Mouse (Mus musculus) liver, embryonic 12.5 days (tissue): ENCODE data around the gene Exo5. TPM values are rescaled to one million over a fixed set of nuclear protein-coding genes. Genes with fewer than 3 reads are reported as not detected.

Experiments
- ATAC-seq: fragments of 200-750 bp; cut with Nextera tagmentation; 2 replicates; pipeline ENCODE4 v1.8.0; 2017; ENCODE audit warnings: moderate number of reproducible peaks, mild to moderate bottlenecking, moderate library complexity
- H3K27ac ChIP-seq: fragments of 300-500 bp; sonication (generic); 2 replicates; pipeline ENCODE4 v1.5.1; 2016; ENCODE audit warnings: mild to moderate bottlenecking
- H3K27me3 ChIP-seq: fragments of 300-500 bp; sonication (generic); replicated peaks from 2 replicates; pipeline ENCODE4 v1.6.1; 2016; ENCODE audit warnings: mild to moderate bottlenecking, moderate library complexity
- H3K36me3 ChIP-seq: fragments of 300-500 bp; sonication (generic); 2 replicates; pipeline ENCODE4 v1.6.1; 2016; ENCODE audit warnings: mild to moderate bottlenecking, moderate library complexity
- H3K4me1 ChIP-seq: fragments of 300-500 bp; sonication (generic); 2 replicates; pipeline ENCODE4 v1.6.1; 2016
- H3K4me2 ChIP-seq: fragments of 300-500 bp; sonication (generic); 2 replicates; pipeline ENCODE4 v1.6.1; 2016; ENCODE audit warnings: mild to moderate bottlenecking, moderate library complexity
- H3K4me3 ChIP-seq: fragments of 300-500 bp; sonication (generic); 2 replicates; pipeline ENCODE4 v1.5.1; 2016; ENCODE audit warnings: mild to moderate bottlenecking, moderate library complexity
- H3K9ac ChIP-seq: fragments of 300-500 bp; sonication (generic); 2 replicates; pipeline ENCODE4 v1.6.1; 2016; ENCODE audit warnings: mild to moderate bottlenecking, moderate library complexity
- H3K9me3 ChIP-seq: fragments of 300-500 bp; sonication (generic); replicated peaks from 2 replicates; pipeline ENCODE4 v1.6.1; 2016; ENCODE audit warnings: mild to moderate bottlenecking, moderate library complexity
- WGBS: fragments of 180-500 bp; shearing (Covaris S2); methylation state at CpG from one replicate; pipeline ENCODE4 v1.1.7; 2016; ENCODE audit not compliant: insufficient replicate concordance; 5-methylcytosine and 5-hydroxymethylcytosine counted together
- polyA plus RNA-seq: library from polyadenylated mRNA; unstranded; fragments of >200 nt; fragmentation: Nextera tagmentation; extraction: Ambion mirVana; gene quantifications from 2 replicates; pipeline ENCODE4 v1.2.1, GENCODE M21; 2016

Gene Exo5
- polyA plus RNA-seq, result 9.8 and 11.7 TPM in 2 replicates

GRCm38 (mm10) chr4:120924554-120925299 lies at the start of gene Exo5:
Gene Exo5 (minus strand): TSS chr4:120925017.
- H3K27me3 ChIP-seq, result no peaks in the 10 kb centered on the region
- peaks cover 21% of the 10 kb centered on the region for H3K4me1 ChIP-seq
- peaks cover 22% of the 10 kb centered on the region for H3K36me3 ChIP-seq
- peak within 1 kb of the TSS; percentile 78 for H3K9ac ChIP-seq
- peak within 1 kb of the TSS; percentile 84 for H3K27ac ChIP-seq
- under 1% methylated on average over 33 of the region's 33 CpGs for WGBS
- peak within 1 kb of the TSS; percentile 76 for H3K4me3 ChIP-seq
- H3K9me3 ChIP-seq, result 0 out of 2 replicates have a peak, but pooled peaks cover 4% of the 10 kb centered on the region
- peak within 1 kb of the TSS; percentile 71 for H3K4me2 ChIP-seq
- ATAC-seq, result peak; percentile 99

- 89% methylated on average over 8 of the region's 8 CpGs for WGBS
- H3K4me3 ChIP-seq, result no peak overlapping the region
- H3K9me3 ChIP-seq, result no peaks in the 10 kb centered on the region
- no peak overlapping the region for H3K27ac ChIP-seq
- H3K4me1 ChIP-seq, result peaks cover 4% of the 10 kb centered on the region
- no peak overlapping the region for H3K9ac ChIP-seq
- peaks cover 94% of the 10 kb centered on the region for H3K36me3 ChIP-seq
- no peak for ATAC-seq
- no peak overlapping the region for H3K4me2 ChIP-seq
- H3K27me3 ChIP-seq, result no peaks in the 10 kb centered on the region
These were observed 47.0 kb upstream of the Exo5 start for GRCm38 (mm10) chr4:120971842-120972241.

GRCm38 (mm10) chr4:120969382-120970146 lies 44.7 kb upstream of the Exo5 start:
- WGBS, result 81% methylated on average over 5 of the region's 5 CpGs
- H3K27me3 ChIP-seq, result no peaks in the 10 kb centered on the region
- peaks cover 74% of the 10 kb centered on the region for H3K36me3 ChIP-seq
- no peaks in the 10 kb centered on the region for H3K9me3 ChIP-seq
- no peak for ATAC-seq
- H3K4me1 ChIP-seq, result peaks cover 2% of the 10 kb centered on the region; the same call in 1 of the 2 replicates
- no peak overlapping the region for H3K4me2 ChIP-seq
- no peak overlapping the region for H3K4me3 ChIP-seq
- H3K9ac ChIP-seq, result no peak overlapping the region
- H3K27ac ChIP-seq, result no peak overlapping the region

GRCm38 (mm10) chr4:120968486-120968885 lies 43.7 kb upstream of the Exo5 start:
- no peak for ATAC-seq
- Histone ChIP-seq H3K36me3 (peaks cover 63% of the 10 kb centered on the region), H3K27ac (no peak overlapping the region), H3K4me3 (no peak overlapping the region), H3K4me2 (no peak overlapping the region), H3K4me1 (no peaks in the 10 kb centered on the region), H3K9ac (no peak overlapping the region), H3K9me3 (no peaks in the 10 kb centered on the region), H3K27me3 (no peaks in the 10 kb centered on the region)
- WGBS, result 82% methylated on average over 9 of the region's 9 CpGs

- peaks cover 26% of the 10 kb centered on the region for H3K4me1 ChIP-seq
- WGBS, result 86% methylated on average over 1 of the region's 1 CpGs
- no peak for ATAC-seq
- no peak overlapping the region for H3K4me2 ChIP-seq
- no peak overlapping the region for H3K27ac ChIP-seq
- H3K9ac ChIP-seq, result no peak overlapping the region
- H3K27me3 ChIP-seq, result no peaks in the 10 kb centered on the region
- no peaks in the 10 kb centered on the region for H3K36me3 ChIP-seq
- no peak overlapping the region for H3K4me3 ChIP-seq
- no peaks in the 10 kb centered on the region for H3K9me3 ChIP-seq
These were observed 30.8 kb upstream of the Exo5 start for GRCm38 (mm10) chr4:120955586-120955985.

GRCm38 (mm10) chr4:120953667-120954066 lies 28.9 kb upstream of the Exo5 start:
- Histone ChIP-seq H3K9ac (no peak overlapping the region; the same call in 1 of the 2 replicates), H3K9me3 (no peaks in the 10 kb centered on the region), H3K4me2 (no peak overlapping the region), H3K4me3 (no peak overlapping the region), H3K36me3 (no peaks in the 10 kb centered on the region), H3K4me1 (peaks cover 42% of the 10 kb centered on the region), H3K27ac (peak overlapping the region; percentile 81), H3K27me3 (no peaks in the 10 kb centered on the region)
- WGBS, result 51% methylated on average over 1 of the region's 1 CpGs
- no peak for ATAC-seq

- H3K4me3 ChIP-seq, result no peak overlapping the region
- 22% methylated on average over 4 of the region's 4 CpGs for WGBS
- peaks cover 42% of the 10 kb centered on the region for H3K4me1 ChIP-seq
- no peaks in the 10 kb centered on the region for H3K27me3 ChIP-seq
- H3K9ac ChIP-seq, result no peak overlapping the region; the same call in 1 of the 2 replicates
- H3K27ac ChIP-seq, result peak overlapping the region; percentile 81
- peak; percentile 41; the same call in 1 of the 2 replicates for ATAC-seq
- no peaks in the 10 kb centered on the region for H3K36me3 ChIP-seq
- peak overlapping the region; percentile 94 for H3K4me2 ChIP-seq
- no peaks in the 10 kb centered on the region for H3K9me3 ChIP-seq
These were observed 28.2 kb upstream of the Exo5 start for GRCm38 (mm10) chr4:120953038-120953437.

GRCm38 (mm10) chr4:120952163-120952562 lies 27.3 kb upstream of the Exo5 start:
- WGBS, result 8% methylated on average over 6 of the region's 6 CpGs
- ATAC-seq, result no peak
- peak overlapping the region; percentile 80 for H3K4me3 ChIP-seq
- H3K36me3 ChIP-seq, result peaks cover 4% of the 10 kb centered on the region
- H3K4me2 ChIP-seq, result peak overlapping the region; percentile 94
- peak overlapping the region; percentile 93 for H3K9ac ChIP-seq
- peaks cover 42% of the 10 kb centered on the region for H3K4me1 ChIP-seq
- no peaks in the 10 kb centered on the region for H3K27me3 ChIP-seq
- no peaks in the 10 kb centered on the region for H3K9me3 ChIP-seq
- H3K27ac ChIP-seq, result peak overlapping the region; percentile 81

GRCm38 (mm10) chr4:120951428-120951973 lies 26.7 kb upstream of the Exo5 start, which contains the start of gene Zfp69:
Gene Zfp69 (minus strand): TSS chr4:120951699.
- ATAC-seq, result peak; percentile 94
- peak within 1 kb of the TSS; percentile 81 for H3K27ac ChIP-seq
- no peaks in the 10 kb centered on the region for H3K27me3 ChIP-seq
- peak within 1 kb of the TSS; percentile 94 for H3K4me2 ChIP-seq
- peaks cover 42% of the 10 kb centered on the region for H3K4me1 ChIP-seq
- no peaks in the 10 kb centered on the region for H3K9me3 ChIP-seq
- H3K36me3 ChIP-seq, result peaks cover 11% of the 10 kb centered on the region
- H3K4me3 ChIP-seq, result peak within 1 kb of the TSS; percentile 80
- peak within 1 kb of the TSS; percentile 93 for H3K9ac ChIP-seq
- under 1% methylated on average over 59 of the region's 60 CpGs for WGBS

- WGBS, result 7% methylated on average over 20 of the region's 20 CpGs
- Histone ChIP-seq H3K36me3 (peaks cover 16% of the 10 kb centered on the region), H3K9ac (peak overlapping the region; percentile 93), H3K4me3 (peak overlapping the region; percentile 80), H3K9me3 (no peaks in the 10 kb centered on the region), H3K4me2 (peak overlapping the region; percentile 94), H3K4me1 (peaks cover 42% of the 10 kb centered on the region), H3K27me3 (no peaks in the 10 kb centered on the region), H3K27ac (peak overlapping the region; percentile 81)
- ATAC-seq, result no peak
These were observed 26.1 kb upstream of the Exo5 start for GRCm38 (mm10) chr4:120950763-120951427.

GRCm38 (mm10) chr4:120948938-120949337 lies 24.1 kb upstream of the Exo5 start:
- H3K4me3 ChIP-seq, result no peak overlapping the region
- WGBS, result 34% methylated on average over 3 of the region's 3 CpGs
- peak overlapping the region; percentile 94; the same call in 1 of the 2 replicates for H3K4me2 ChIP-seq
- no peak for ATAC-seq
- H3K27ac ChIP-seq, result 0 out of 2 replicates have a peak overlapping the region, but pooled peaks have one; percentile 7
- H3K9me3 ChIP-seq, result no peaks in the 10 kb centered on the region
- peaks cover 29% of the 10 kb centered on the region for H3K36me3 ChIP-seq
- H3K9ac ChIP-seq, result no peak overlapping the region
- no peaks in the 10 kb centered on the region for H3K27me3 ChIP-seq
- peaks cover 42% of the 10 kb centered on the region for H3K4me1 ChIP-seq
